Mouse (Mus musculus) layer of hippocampus, adult 2 months (tissue): ENCODE data around the gene Helz2. TPM values are rescaled to one million over a fixed set of nuclear protein-coding genes. Genes with fewer than 3 reads are reported as not detected.

Source experiments
- DNase-seq, 2 experiments: peaks; one replicate each; pipeline ENCODE4 v3.0.0; 2022; ENCODE audit warnings: low spot score in 2 of 2
- H3K27ac ChIP-seq: fragments of 200-600 bp; 2 replicates; pipeline ENCODE4 v1.8.1; 2022
- H3K4me3 ChIP-seq: fragments of 200-600 bp; 2 replicates; pipeline ENCODE4 v1.8.1; 2022; ENCODE audit warnings: mild to moderate bottlenecking
- CTCF ChIP-seq: fragments of 200-600 bp; conservative IDR thresholded peaks from 2 replicates; pipeline ENCODE4 v1.8.1; 2022; ENCODE audit warnings: antibody characterized with exemption, mild to moderate bottlenecking, moderate library complexity
- total RNA-seq, 2 experiments: library from RNA; stranded (reverse); gene quantifications; 2 replicates each; pipeline ENCODE4 v1.2.3; 2021

Gene Helz2
- total RNA-seq, 2 experiments from 2014 or later, result 2.5 to 2.9 TPM

- H3K27ac ChIP-seq, result no peak overlapping the region
- TF ChIP-seq CTCF, result no peak
- no peak overlapping the region for H3K4me3 ChIP-seq
- DNase-seq, result no peak
Measured at GRCm38 (mm10) chr2:181234680-181235079, 7.1 kb downstream of the Helz2 start.

- H3K27ac ChIP-seq, result no peak overlapping the region
- DNase-seq, result no peak
- no peak overlapping the region for H3K4me3 ChIP-seq
- TF ChIP-seq CTCF, result no peak
Measured at GRCm38 (mm10) chr2:181233443-181233842, 8.4 kb downstream of the Helz2 start.

GRCm38 (mm10) chr2:181231171-181231570, 10.7 kb downstream of the Helz2 start:
- H3K27ac ChIP-seq, result no peak overlapping the region
- TF ChIP-seq CTCF, result no peak
- no peak for DNase-seq
- H3K4me3 ChIP-seq, result no peak overlapping the region

GRCm38 (mm10) chr2:181228335-181228734, 13.5 kb downstream of the Helz2 start:
- Histone ChIP-seq H3K27ac (0 out of 2 replicates have a peak overlapping the region, but pooled peaks have one; percentile 10), H3K4me3 (no peak overlapping the region)
- TF ChIP-seq CTCF, result no peak
- no peak for DNase-seq

GRCm38 (mm10) chr2:181227122-181227521, 14.7 kb downstream of the Helz2 start:
- Histone ChIP-seq H3K4me3 (no peak overlapping the region), H3K27ac (no peak overlapping the region)
- TF ChIP-seq CTCF, result no peak
- no peak for DNase-seq

- TF ChIP-seq CTCF, result no peak
- H3K27ac ChIP-seq, result no peak overlapping the region
- DNase-seq, result no peak
- H3K4me3 ChIP-seq, result no peak overlapping the region
Measured at GRCm38 (mm10) chr2:181224994-181225393, 16.8 kb downstream of the Helz2 start.

GRCm38 (mm10) chr2:181220361-181220760, 21.5 kb downstream of the Helz2 start:
- Histone ChIP-seq H3K4me3 (no peak overlapping the region), H3K27ac (peak overlapping the region; percentile 68; the same call in 1 of the 2 replicates)
- no peak for DNase-seq
- no peak for TF ChIP-seq CTCF

- Histone ChIP-seq H3K4me3 (peak within 1 kb of the TSS; percentile 50), H3K27ac (peak within 1 kb of the TSS; percentile 68)
- TF ChIP-seq CTCF, result peak; percentile 39
- DNase-seq, result peak; percentile 46 to 60
Measured at GRCm38 (mm10) chr2:181219538-181220216, 22.1 kb downstream of the Helz2 start, which contains the start of gene Fndc11. Fndc11 (plus strand) TSS chr2:181220013.

- no peak for TF ChIP-seq CTCF
- peak overlapping the region; percentile 68 for H3K27ac ChIP-seq
- no peak for DNase-seq
Measured at GRCm38 (mm10) chr2:181218881-181219485, 22.8 kb downstream of the Helz2 start.

GRCm38 (mm10) chr2:181216037-181216436, 25.8 kb downstream of the Helz2 start:
- H3K27ac ChIP-seq, result no peak overlapping the region
- H3K4me3 ChIP-seq, result no peak overlapping the region
- TF ChIP-seq CTCF, result no peak
- no peak for DNase-seq

More at GRCm38 (mm10) chr2:181218881-181219485, 22.8 kb downstream of the Helz2 start:
- H3K4me3 ChIP-seq, result no peak overlapping the region

- no peak for DNase-seq
Measured at GRCm38 (mm10) chr2:181213021-181213445, 28.8 kb downstream of the Helz2 start, which contains the start of gene Srms. Srms (minus strand) TSS chr2:181213185.

GRCm38 (mm10) chr2:181212389-181213020, 29.3 kb downstream of the Helz2 start:
- DNase-seq, result no peak
- no peak for TF ChIP-seq CTCF
- Histone ChIP-seq H3K4me3 (peak overlapping the region; percentile 49), H3K27ac (no peak overlapping the region)

More at GRCm38 (mm10) chr2:181213021-181213445, 28.8 kb downstream of the Helz2 start, which contains the start of gene Srms:
- no peak for TF ChIP-seq CTCF
- peak within 1 kb of the TSS; percentile 49 for H3K4me3 ChIP-seq
- no peak within 1 kb of the TSS for H3K27ac ChIP-seq

GRCm38 (mm10) chr2:181206118-181206517, 35.7 kb downstream of the Helz2 start:
- no peak for DNase-seq
- TF ChIP-seq CTCF, result no peak
- no peak overlapping the region for H3K27ac ChIP-seq
- H3K4me3 ChIP-seq, result no peak overlapping the region
